Mouse (Mus musculus): Measurements from ENCODE around the gene Clpp.

DNA sequence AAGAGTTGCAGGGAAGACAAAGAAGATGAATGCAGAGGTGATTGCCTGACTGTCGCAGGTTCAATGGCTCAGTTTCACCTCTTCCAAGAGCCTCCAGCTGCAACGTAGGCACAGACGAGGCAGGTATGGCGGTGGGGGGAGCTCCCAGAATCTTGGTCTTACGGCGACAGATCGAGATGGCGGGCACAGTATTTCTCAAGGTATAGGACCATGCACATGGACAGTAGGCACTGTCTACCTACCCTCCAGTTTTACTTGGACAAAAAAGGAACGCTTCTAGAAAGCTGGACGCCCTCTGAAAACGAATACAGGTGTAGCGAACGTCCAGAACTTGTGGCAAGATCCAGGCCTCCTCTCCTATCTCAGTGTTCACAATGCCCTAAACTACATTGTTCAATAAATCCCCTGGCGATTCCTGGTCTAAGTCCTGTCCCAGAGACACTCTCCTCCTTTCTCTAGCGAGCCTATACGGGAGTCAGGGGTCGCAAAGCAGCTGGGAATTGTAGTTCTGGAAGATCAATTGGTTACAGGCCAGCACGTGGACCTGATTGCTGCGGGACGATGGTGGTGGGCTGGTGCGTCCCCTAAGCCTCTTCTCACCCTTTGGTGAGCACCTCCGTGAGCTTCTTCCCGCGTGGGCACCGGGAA, 514 bp upstream of the Clpp start:
- no peak for TF ChIP-seq POLR2A (IDR thresholded peaks at IDR 0.05; ENCODE audit: low read depth, low read length)
- TF ChIP-seq CTCF (IDR thresholded peaks at IDR 0.05; ENCODE audit: extremely low read depth, insufficient read length, insufficient replicate concordance, low read depth, low read length) = no peak
